ENCODE assay signal across 1 mouse cellular context in genomic region chr10:80576351-80577194, GRCm38 (mm10).
TF ChIP-seq lines count a peak whose summit lies in the region.

No protein-coding gene starts in this region.

TF ChIP-seq in MEL, 35 proteins besides CTCF, POLR2A, EP300 and RAD21 (continued from another document):
- TF ChIP-seq MAX (IDR thresholded peaks at IDR 0.05; ENCODE audit: low read length) (peak; percentile 68; the same call in 1 of the 2 replicates), MXI1 (IDR thresholded peaks at IDR 0.05; ENCODE audit: low read depth, low read length) (peak; percentile 91), MYB (IDR thresholded peaks at IDR 0.05; ENCODE audit: low read depth, low read length) (no peak), USF2 (IDR thresholded peaks at IDR 0.05; ENCODE audit: borderline replicate concordance in 1 of 2, insufficient read depth in 1 of 2, low read depth in 1 of 2, low read length in 2 of 2) (no peak), GATA1 (IDR thresholded peaks at IDR 0.05; ENCODE audit: low read depth, low read length) (no peak), SIN3A (IDR thresholded peaks at IDR 0.05; ENCODE audit: low read length) (peak; percentile 85), JUND (IDR thresholded peaks at IDR 0.05; ENCODE audit: low read depth, low read length) (no peak), POLR2AphosphoS2 (IDR thresholded peaks at IDR 0.05; ENCODE audit: low read length) (no peak), POLR2AphosphoS5 (IDR thresholded peaks at IDR 0.05; ENCODE audit: borderline replicate concordance, low read depth, low read length) (no peak), MYC (IDR thresholded peaks at IDR 0.05; ENCODE audit: low read depth, low read length) (peak; percentile 90)
